Mouse (Mus musculus) liver, adult 2 months (tissue): ENCODE data around the gene Uchl3. TPM values are rescaled to one million over a fixed set of nuclear protein-coding genes. Genes with fewer than 3 reads are reported as not detected.

Source experiments
- DNase-seq: peaks from one replicate; pipeline ENCODE4 v3.0.0-alpha.2; 2011; ENCODE audit warnings: low read depth, low spot score; ENCODE audit errors: extremely low read depth
- H3K27ac ChIP-seq: fragments of 200-500 bp; replicated peaks from 2 replicates; pipeline ENCODE4 v1.5.1; 2012; ENCODE audit warnings: low read depth, mild to moderate bottlenecking, control low read depth, inconsistent platforms, low read length; ENCODE audit not compliant: insufficient read depth
- H3K27me3 ChIP-seq: fragments of 200-500 bp; 2 replicates; pipeline ENCODE4 v1.6.1; 2012; ENCODE audit warnings: mild to moderate bottlenecking, moderate library complexity, low read length, inconsistent platforms; ENCODE audit not compliant: control insufficient read depth, insufficient read depth
- H3K36me3 ChIP-seq: fragments of 200-500 bp; 2 replicates; pipeline ENCODE4 v1.6.1; 2012; ENCODE audit warnings: low read length, inconsistent platforms; ENCODE audit not compliant: control insufficient read depth, insufficient read depth
- H3K4me1 ChIP-seq: fragments of 200-500 bp; 2 replicates; pipeline ENCODE4 v1.6.1; 2011; ENCODE audit warnings: low read length; ENCODE audit not compliant: control insufficient read depth, insufficient read depth
- H3K4me3 ChIP-seq: fragments of 200-500 bp; 2 replicates; pipeline ENCODE4 v1.5.1; 2011; ENCODE audit warnings: low read depth, mild to moderate bottlenecking, control low read depth, low read length, moderate library complexity; ENCODE audit not compliant: insufficient read depth
- H3K79me2 ChIP-seq: fragments of 200-500 bp; 2 replicates; pipeline ENCODE4 v1.6.1; 2012; ENCODE audit warnings: inconsistent platforms, mild to moderate bottlenecking, low read length, moderate library complexity; ENCODE audit not compliant: control insufficient read depth, insufficient read depth
- H3K9ac ChIP-seq: fragments of 200-500 bp; 2 replicates; pipeline ENCODE4 v1.6.1; 2012; ENCODE audit warnings: low read depth, mild to moderate bottlenecking, control low read depth, inconsistent platforms, low read length
- CTCF ChIP-seq: fragments of 200-500 bp; IDR thresholded peaks from 2 replicates; pipeline ENCODE4 v1.5.1; 2011; ENCODE audit warnings: low read depth, low read length, control low read depth
- POLR2A ChIP-seq: fragments of 200-500 bp; IDR thresholded peaks from 2 replicates; pipeline ENCODE4 v1.6.1; 2011; ENCODE audit warnings: low read length, control low read depth; ENCODE audit not compliant: insufficient read depth; ENCODE audit errors: extremely low read depth
- WGBS: fragments of 180-500 bp; shearing (Covaris S2); methylation state at CpG from one replicate; pipeline ENCODE4 v1.1.7; 2018; 5-methylcytosine and 5-hydroxymethylcytosine counted together
- polyA plus RNA-seq: library from polyadenylated mRNA; depleted of rRNA; stranded (reverse); fragments of >200 nt; gene quantifications from 2 replicates; pipeline ENCODE4 v1.2.3, GENCODE M21; 2012
- total RNA-seq: library from RNA; depleted of rRNA; stranded (reverse); fragments of >200 nt; gene quantifications from 2 replicates; pipeline ENCODE4 v1.2.3, GENCODE M21; 2014

Gene Uchl3
- total and polyA plus RNA-seq, 2 experiments = 8.9 to 25.4 TPM

DNA sequence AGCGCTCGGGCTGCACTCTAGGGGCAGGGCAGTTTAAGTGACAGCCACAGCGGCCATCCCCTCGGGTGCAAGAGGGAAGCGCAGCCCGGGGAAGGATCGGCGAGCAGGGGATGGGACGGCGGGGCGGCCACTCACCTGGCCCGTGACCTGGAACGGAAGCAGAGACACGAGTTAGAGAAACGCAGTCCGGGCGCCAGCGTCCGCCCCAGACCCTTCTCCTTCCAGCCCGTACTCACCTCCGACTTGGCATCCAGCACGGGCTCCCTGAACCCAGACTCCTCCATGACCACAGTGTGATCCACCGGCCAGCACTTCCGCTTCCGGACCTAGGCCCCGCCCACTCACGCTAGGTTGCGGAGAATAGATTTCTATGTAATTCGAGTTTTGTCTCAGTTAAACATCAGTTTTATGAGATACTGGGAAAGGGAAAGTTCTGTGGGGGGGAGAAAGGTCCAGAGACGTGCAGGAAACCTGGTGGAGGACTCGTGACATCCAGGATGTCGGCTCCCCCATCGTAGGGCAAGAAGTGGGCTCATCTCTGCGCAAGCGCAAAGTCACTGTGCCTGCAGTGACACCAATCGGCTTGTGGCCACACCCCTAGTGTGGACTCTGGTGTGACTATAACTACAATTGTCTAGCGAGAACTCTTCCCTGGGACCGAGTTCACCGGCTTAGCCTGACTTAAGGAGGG is 13.5 kb upstream of the Uchl3 start, which contains the start of gene Commd6:
Gene Commd6, minus strand, starts transcription at position 534 of the 691 bp plus-strand sequence.
- peak; percentile 90 for DNase-seq
- H3K27ac ChIP-seq = peak within 1 kb of the TSS; percentile 68
- WGBS = under 1% methylated on average over 39 of the region's 39 CpGs
- no peaks in the 10 kb centered on the region for H3K4me1 ChIP-seq
- H3K4me3 ChIP-seq = peak within 1 kb of the TSS; percentile 78
- peak; percentile 86 for TF ChIP-seq POLR2A
- no peak for TF ChIP-seq CTCF
- no peaks in the 10 kb centered on the region; the same call in 1 of the 2 replicates for H3K36me3 ChIP-seq
- peak within 1 kb of the TSS; percentile 79 for H3K9ac ChIP-seq
- no peaks in the 10 kb centered on the region for H3K27me3 ChIP-seq
- H3K79me2 ChIP-seq = no peaks in the 10 kb centered on the region

GRCm38 (mm10) chr14:101644948-101645347 is 8.8 kb upstream of the Uchl3 start:
- H3K4me3 ChIP-seq = no peak overlapping the region
- TF ChIP-seq CTCF (no peak), POLR2A (no peak)
- H3K79me2 ChIP-seq = no peaks in the 10 kb centered on the region
- no peaks in the 10 kb centered on the region for H3K27me3 ChIP-seq
- H3K36me3 ChIP-seq = no peaks in the 10 kb centered on the region
- no peak for DNase-seq
- no peak overlapping the region for H3K27ac ChIP-seq
- no peak overlapping the region for H3K9ac ChIP-seq
- WGBS = 89% methylated on average over 1 of the region's 1 CpGs
- H3K4me1 ChIP-seq = no peaks in the 10 kb centered on the region

GRCm38 (mm10) chr14:101650551-101650950 is 3.2 kb upstream of the Uchl3 start:
- Histone ChIP-seq H3K4me1 (peaks cover 3% of the 10 kb centered on the region; the same call in 1 of the 2 replicates), H3K4me3 (no peak overlapping the region), H3K36me3 (no peaks in the 10 kb centered on the region), H3K79me2 (peaks cover 6% of the 10 kb centered on the region; the same call in 1 of the 2 replicates), H3K27ac (no peak overlapping the region), H3K27me3 (no peaks in the 10 kb centered on the region), H3K9ac (no peak overlapping the region)
- TF ChIP-seq CTCF (no peak), POLR2A (no peak)
- 84% methylated on average over 4 of the region's 4 CpGs for WGBS
- no peak for DNase-seq

DNA sequence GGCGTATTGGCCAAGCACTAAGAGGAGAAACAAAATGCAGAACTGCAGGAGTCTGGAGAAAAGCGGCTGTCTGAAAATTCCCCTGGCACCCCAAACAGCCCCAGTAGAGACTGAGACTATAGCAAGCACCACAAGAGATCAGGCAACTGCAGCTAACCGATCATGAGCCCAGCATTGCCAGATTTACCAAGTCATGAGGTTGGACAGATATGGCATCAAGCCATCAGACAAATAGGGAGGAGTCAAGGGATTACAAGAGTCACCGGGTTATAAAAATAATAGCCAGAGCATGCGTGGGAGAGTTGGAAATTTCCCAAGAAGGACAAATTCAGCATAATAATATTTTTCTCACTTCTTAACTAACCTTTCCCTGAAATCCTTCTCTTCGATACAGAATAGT is 1.2 kb upstream of the Uchl3 start:
- no peak overlapping the region for H3K27ac ChIP-seq
- TF ChIP-seq POLR2A (no peak), CTCF (no peak)
- H3K79me2 ChIP-seq = peaks cover 6% of the 10 kb centered on the region; the same call in 1 of the 2 replicates
- no peak overlapping the region for H3K4me3 ChIP-seq
- no peak overlapping the region for H3K9ac ChIP-seq
- peaks cover 3% of the 10 kb centered on the region; the same call in 1 of the 2 replicates for H3K4me1 ChIP-seq
- WGBS = 54% methylated on average over 6 of the region's 6 CpGs
- peak; percentile 77 for DNase-seq
- no peaks in the 10 kb centered on the region for H3K36me3 ChIP-seq
- no peaks in the 10 kb centered on the region for H3K27me3 ChIP-seq

- no peak overlapping the region for H3K27ac ChIP-seq
- no peak for TF ChIP-seq POLR2A
- no peak for TF ChIP-seq CTCF
- peak overlapping the region; percentile 80 for H3K4me3 ChIP-seq
- H3K4me1 ChIP-seq = peaks cover 3% of the 10 kb centered on the region; the same call in 1 of the 2 replicates
- no peaks in the 10 kb centered on the region for H3K27me3 ChIP-seq
- DNase-seq = no peak
- H3K9ac ChIP-seq = peak overlapping the region; percentile 86
- no peaks in the 10 kb centered on the region for H3K36me3 ChIP-seq
- WGBS = 2% methylated on average over 10 of the region's 10 CpGs
- H3K79me2 ChIP-seq = peaks cover 6% of the 10 kb centered on the region; the same call in 1 of the 2 replicates
Measured at GRCm38 (mm10) chr14:101654526-101654909, 751 bp downstream of the Uchl3 start.

- Histone ChIP-seq H3K79me2 (peaks cover 6% of the 10 kb centered on the region; the same call in 1 of the 2 replicates), H3K27ac (no peak overlapping the region), H3K4me3 (no peak overlapping the region), H3K27me3 (no peaks in the 10 kb centered on the region), H3K36me3 (no peaks in the 10 kb centered on the region), H3K9ac (no peak overlapping the region), H3K4me1 (peaks cover 3% of the 10 kb centered on the region; the same call in 1 of the 2 replicates)
- no peak for DNase-seq
- no peak for TF ChIP-seq CTCF
- no peak for TF ChIP-seq POLR2A
- WGBS = 79% methylated on average over 10 of the region's 10 CpGs
Measured at GRCm38 (mm10) chr14:101656307-101656706, 2.5 kb downstream of the Uchl3 start.
